Mouse (Mus musculus) ovary, adult 18-20 months (tissue): ENCODE data around the gene Fam71e1.

Source experiments
- DNase-seq: peaks from one replicate; pipeline ENCODE4 v3.0.0; 2022; ENCODE audit warnings: low spot score, mixed read lengths

Fam71e1 gene

GRCm38 (mm10) chr7:44501563-44502115 is 5.3 kb downstream of the Fam71e1 start:
- DNase-seq = no peak

DNA sequence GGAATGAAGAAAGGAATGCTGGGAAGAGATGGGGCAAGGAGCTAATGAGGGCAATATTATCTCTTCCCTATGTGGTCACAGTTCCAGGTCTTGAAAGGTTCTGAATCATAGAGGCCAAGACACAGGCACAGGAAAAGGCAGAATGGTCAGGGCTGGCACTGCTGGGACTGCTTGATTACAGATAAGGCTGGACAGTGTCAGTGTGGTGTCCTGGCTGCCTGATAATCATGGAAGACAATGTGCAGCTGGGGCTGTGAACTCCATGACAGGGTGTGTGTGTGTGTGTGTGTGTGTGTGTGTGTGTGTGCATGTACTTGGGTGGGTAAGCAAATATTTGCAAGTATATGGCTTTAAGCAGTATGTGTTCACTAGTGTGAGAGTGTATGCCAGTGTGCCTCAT is 11.1 kb downstream of the Fam71e1 start:
- DNase-seq = no peak

GRCm38 (mm10) chr7:44519240-44519913 is 23.0 kb downstream of the Fam71e1 start:
- DNase-seq = no peak

DNA sequence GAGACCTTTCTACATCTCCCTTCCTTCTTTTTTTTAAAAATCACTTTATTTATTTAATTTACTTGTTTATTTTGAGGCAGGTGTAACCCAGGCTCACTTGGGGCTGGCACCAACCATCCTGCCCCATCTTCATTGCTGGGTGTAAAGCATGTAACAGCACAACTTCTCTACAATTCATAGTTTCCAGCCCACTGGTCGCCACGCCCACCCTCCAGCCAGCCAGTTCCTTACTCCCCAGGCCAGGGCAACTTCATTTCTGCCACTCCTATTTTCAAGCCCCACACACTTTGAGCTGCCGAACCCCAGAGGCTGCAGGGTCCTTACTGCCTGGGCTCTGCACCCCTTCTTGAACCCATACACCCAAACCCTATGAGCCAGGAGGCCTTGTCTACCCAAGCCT is 24.6 kb downstream of the Fam71e1 start:
- DNase-seq = no peak

DNA sequence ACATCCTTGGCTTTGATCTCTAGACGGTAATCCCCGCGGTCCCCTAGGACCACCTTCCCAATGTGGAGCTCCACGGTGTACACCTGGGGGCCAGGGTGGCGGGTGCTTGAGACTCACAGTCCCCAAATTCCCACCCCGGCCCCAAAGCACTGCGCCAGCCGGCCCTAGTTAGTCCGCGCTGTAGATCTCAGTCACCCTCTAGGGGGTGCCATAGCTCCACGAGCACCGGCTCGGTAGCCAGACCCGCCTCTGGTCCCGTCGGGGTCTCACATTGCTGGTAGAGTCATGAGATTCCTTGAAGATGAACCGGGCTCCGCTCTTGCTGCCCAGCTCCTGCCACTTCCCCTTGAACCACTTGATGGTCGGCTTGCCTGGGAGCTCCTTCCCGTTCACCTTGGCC is 25.3 kb downstream of the Fam71e1 start:
- DNase-seq = no peak

GRCm38 (mm10) chr7:44523056-44523455 is 26.7 kb downstream of the Fam71e1 start:
- DNase-seq = no peak

GRCm38 (mm10) chr7:44524502-44524901 is 28.1 kb downstream of the Fam71e1 start, which contains the start of gene Mybpc2:
TSS of gene Mybpc2 (minus strand) at chr7:44524656.
- no peak for DNase-seq

DNA sequence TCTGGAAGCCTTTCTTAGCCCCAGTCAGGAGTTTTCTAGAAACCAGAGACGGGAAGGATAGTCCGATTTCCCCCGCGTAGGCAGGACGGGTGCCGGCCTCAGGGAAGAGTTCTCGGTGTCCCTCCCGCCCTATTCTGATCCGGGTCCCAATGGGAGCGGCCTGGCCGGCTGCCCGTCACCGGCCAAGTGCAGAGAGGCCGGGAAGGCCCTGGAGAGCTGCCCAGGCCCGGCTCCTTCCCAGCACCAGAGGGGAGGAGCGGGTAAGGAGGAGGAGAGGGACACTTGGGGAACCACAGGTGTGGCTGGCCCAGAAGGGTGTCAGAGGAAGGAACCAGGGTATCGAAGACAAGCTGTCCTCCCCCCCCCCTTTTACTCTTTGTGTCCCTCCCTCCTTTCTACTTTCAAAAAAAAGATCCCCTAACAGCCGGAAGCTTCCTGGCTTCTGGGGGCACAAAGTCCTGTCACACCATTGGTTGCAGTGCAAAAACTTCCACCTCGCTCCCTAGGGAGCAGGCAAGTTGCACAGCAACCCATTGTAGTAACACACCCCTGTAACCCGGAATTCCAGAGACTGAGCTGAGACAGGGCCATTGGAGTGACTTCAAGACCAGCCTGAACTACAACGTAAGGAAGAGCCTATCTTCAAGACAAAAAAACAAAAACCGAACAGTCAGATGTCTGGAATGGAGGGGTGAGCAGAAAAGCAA is 28.9 kb downstream of the Fam71e1 start:
- peak; percentile 85 for DNase-seq

- no peak for DNase-seq
Observed at GRCm38 (mm10) chr7:44526414-44527154, 30.2 kb downstream of the Fam71e1 start.

DNA sequence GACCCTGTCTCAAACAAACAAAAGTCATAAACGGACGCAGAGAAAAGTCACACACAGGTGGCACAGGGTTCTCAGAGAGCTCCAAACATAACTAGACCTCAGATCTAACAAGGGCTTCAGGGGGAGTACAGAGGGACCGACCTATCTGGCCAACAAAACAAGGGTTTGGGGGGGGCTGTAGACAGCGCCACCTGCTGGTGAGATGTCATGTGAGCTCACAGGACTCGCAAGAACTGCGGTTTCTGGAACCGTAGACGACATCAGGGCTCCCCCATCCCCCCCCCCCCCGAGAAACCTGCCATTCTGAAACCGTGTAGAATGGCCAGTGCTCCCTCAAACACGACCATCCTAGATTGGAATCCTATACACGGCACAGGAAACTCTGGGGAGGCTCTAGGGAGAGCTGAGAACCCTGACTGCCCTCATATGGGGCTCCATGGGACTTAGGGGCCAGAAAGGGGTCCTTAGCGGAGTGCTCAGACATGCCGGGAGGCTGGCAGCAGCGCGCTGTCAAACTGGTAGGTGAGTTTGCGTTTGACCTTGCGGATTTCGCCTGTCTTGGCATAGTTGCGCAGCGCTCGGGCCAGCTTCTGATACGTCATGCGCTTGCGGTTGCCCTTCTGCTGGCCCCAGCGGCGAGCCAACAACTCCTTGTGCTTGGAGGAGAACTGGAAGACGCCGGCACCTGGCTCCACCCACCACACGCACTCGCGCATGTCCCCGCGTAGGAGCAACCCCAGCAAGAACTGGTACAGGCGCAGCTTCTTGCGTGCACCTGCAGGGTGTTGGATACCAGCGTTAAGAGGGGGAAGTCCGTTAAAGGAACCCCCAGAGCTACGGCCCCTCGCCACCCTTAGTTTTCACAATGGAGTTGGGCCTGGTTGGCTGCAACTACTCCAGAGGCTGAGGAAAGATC is 31.4 kb downstream of the Fam71e1 start:
- peak; percentile 73 for DNase-seq

GRCm38 (mm10) chr7:44529518-44529917 is 33.1 kb downstream of the Fam71e1 start:
- DNase-seq = no peak

DNA sequence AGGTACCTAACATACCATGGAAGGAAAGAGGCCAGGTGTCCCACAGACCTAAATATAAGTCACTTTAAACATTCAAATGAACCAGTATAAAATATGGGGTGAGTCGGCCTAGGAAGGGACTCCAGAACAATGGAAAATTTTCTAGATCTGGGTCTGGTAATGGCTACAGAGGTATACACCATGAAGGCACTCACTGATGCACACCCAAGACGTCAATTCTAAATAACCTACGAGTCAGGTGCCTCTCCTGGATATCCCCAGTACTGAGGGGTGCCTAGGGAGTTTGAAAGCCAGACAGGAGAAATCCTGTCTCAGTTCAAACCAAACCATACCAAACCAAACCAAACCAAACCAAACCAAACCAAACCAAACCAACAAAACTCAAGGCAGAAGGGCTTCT is 34.1 kb downstream of the Fam71e1 start:
- no peak for DNase-seq

GRCm38 (mm10) chr7:44531207-44531606 is 34.8 kb downstream of the Fam71e1 start:
- DNase-seq = no peak

- no peak for DNase-seq
Observed at GRCm38 (mm10) chr7:44531946-44532732, 35.8 kb downstream of the Fam71e1 start, which contains the start of gene Spib. TSS of gene Spib (minus strand) at chr7:44532071.

DNA sequence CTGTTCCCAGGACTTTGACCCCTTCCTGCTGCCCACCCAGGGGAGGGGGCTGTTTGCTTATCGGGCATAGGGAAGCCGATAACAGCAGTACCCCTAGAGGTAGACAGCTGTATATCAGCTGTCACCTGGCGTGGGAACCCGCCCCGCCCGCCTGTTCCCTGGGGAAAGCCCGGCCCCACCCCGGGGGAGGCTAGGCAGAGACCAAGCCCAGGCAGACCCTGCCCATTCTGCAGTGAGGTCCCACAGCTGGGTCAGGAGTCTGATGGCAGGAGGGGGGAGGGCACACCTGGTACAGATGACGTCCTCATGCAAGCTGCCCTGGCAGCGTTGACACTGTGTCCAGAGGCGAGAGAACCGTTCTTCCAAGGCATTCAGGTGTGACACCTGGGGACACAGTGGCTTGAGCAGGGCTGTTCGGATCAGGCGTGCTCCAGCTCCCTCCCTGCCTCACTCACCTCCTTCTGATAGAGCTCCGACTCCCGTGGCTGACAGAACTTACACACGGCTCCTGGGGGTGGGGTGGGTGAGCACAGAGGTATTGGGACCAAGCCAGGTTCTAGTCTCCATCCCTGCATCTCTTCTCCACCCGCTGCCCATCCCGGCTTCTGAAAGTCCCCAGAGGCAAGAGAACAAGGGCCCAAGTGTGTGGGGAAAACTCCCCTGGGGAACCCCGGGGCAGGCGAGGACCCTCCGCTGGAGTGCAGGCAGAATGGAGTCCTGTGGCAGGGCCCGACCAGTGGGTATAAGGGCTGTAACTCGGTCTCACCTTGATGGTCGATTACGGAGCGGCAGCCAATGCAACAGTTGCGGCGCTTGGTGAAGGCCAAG is 36.8 kb downstream of the Fam71e1 start:
- DNase-seq = no peak

DNA sequence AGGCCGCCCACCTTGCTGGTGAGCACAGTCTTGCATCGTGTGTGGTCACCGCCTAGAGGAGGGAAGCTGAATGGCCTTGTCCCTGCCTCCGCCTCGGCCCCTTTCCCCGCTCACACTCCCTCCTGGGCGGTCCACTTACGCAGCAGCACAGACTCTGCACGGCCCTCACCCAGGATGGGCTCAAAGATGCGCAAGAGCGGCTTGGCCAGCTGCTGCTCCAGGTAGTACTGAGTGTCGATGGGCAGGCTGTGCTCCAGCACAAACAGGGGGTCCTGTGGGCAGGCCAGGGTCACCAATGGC is 37.3 kb downstream of the Fam71e1 start:
- DNase-seq = no peak

DNA sequence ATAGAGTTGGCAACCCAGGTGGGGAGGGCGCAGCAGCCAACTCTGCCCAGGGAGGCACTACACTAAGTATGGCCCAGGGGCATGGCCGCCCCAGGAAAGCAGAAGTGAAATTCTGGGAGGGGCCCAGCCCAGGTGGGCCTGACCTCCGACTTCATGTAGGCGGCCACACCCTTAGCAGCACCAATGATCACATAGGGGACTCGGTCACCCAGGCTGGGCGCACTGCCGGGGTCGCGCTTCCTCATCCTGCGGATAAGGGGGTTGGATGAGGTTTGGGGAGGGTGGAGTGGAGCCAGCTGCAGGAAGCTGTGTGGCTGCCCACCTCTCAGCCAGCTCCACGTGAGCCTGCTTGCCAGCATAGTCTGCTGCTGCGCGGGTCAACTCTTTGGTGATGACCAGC is 37.9 kb downstream of the Fam71e1 start:
- DNase-seq = no peak

DNA sequence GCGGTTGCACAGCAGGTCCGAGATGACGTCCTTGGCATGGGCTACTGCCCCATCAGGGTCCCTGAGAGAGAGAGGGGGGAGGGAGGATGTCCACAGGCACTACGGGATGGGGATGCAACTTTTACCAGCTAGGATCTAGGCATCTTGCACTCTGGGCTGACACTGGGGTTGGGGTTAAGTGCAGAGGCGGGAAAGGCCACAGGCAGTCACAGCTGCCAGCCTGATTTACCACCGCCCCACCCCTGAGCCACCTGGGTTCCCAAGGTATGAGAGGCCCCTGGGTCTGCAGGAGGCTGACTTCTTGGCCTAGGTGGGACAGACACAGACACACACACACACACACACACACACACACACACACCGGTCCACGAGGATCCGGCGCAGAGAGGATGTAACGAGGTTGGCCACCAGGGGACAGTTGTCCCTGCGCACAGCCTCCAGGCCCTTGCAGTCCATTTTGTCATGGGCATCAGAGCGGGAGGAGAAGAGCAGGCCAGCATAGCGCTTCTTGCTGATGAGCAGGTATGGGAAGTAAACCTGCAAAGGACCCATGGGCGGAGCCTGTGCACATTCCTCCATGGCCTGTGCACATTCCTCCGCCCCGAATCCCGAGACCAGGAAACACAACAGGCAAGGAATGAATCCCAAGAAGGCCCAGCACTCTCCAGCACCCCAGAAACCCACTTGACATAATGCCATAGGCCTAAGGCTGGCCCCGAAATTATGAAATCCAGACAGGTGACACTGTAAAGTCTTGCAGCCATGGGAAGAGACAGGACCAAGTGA is 38.5 kb downstream of the Fam71e1 start:
- DNase-seq = no peak
